Mouse (Mus musculus) CH12.LX (cell line): ENCODE data around the gene Il17rc. TPM values are rescaled to one million over a fixed set of nuclear protein-coding genes. Genes with fewer than 3 reads are reported as not detected.

Experiments used
- DNase-seq: peaks from one replicate; pipeline ENCODE4 v3.0.0-alpha.2; 2013; ENCODE audit errors: extremely low read depth
- H3K27ac ChIP-seq: 2 replicates; pipeline ENCODE4 v1.5.1; 2012; ENCODE audit warnings: low read depth, mild to moderate bottlenecking, control low read depth, moderate library complexity; ENCODE audit not compliant: insufficient read depth
- H3K27me3 ChIP-seq: replicated peaks from 2 replicates; pipeline ENCODE3; 2012; ENCODE audit warnings: inconsistent platforms
- H3K36me3 ChIP-seq, 2 experiments: replicated peaks in 1 of 2; 2 replicates each; pipeline versions ENCODE3 to v1.6.1; 2012; ENCODE audit warnings: inconsistent platforms in 1 of 2, low read length in 1 of 2, mild to moderate bottlenecking in 1 of 2, mixed read lengths in 1 of 2, moderate library complexity in 1 of 2; ENCODE audit not compliant: control insufficient read depth in 1 of 2, insufficient read depth in 1 of 2
- H3K4me1 ChIP-seq, 2 experiments: 2 replicates each; pipeline ENCODE4 v1.6.1; 2012; ENCODE audit warnings: inconsistent platforms in 1 of 2, moderate library complexity in 1 of 2; ENCODE audit not compliant: insufficient read depth in 2 of 2, control insufficient read depth in 1 of 2
- H3K4me2 ChIP-seq: 2 replicates; pipeline ENCODE4 v1.6.1; 2012; ENCODE audit warnings: low read depth, mild to moderate bottlenecking, control low read depth; ENCODE audit not compliant: poor library complexity, insufficient read depth, severe bottlenecking
- H3K4me3 ChIP-seq, 3 experiments: fragments of 150-350 bp in 1 of 3; sonication (generic) in 1 of 3; replicated peaks in 1 of 3; 2 replicates each; pipeline versions ENCODE3 to v1.5.1; 2011 to 2012; ENCODE audit warnings: low read depth in 2 of 3, low read length in 2 of 3, mild to moderate bottlenecking in 2 of 3, moderate library complexity in 2 of 3, control low read depth in 1 of 3, improper control_type of control experiment in 1 of 3, inconsistent platforms in 1 of 3, mixed read lengths in 1 of 3; ENCODE audit not compliant: poor library complexity in 1 of 3
- H3K79me2 ChIP-seq: replicated peaks from 2 replicates; pipeline ENCODE4 v1.6.1; 2012; ENCODE audit warnings: mild to moderate bottlenecking, moderate library complexity; ENCODE audit not compliant: control insufficient read depth, poor library complexity, insufficient read depth, severe bottlenecking; ENCODE audit errors: extremely low read depth
- H3K9ac ChIP-seq: 2 replicates; pipeline ENCODE4 v1.6.1; 2012; ENCODE audit warnings: low read depth, mild to moderate bottlenecking, control low read depth, moderate library complexity; ENCODE audit not compliant: insufficient read depth
- H3K9me3 ChIP-seq: replicated peaks from 2 replicates; pipeline ENCODE3; 2012; ENCODE audit warnings: low read length, inconsistent platforms, mixed read lengths
- CHD1 ChIP-seq: IDR thresholded peaks from 2 replicates; pipeline ENCODE4 v1.6.1; 2012; ENCODE audit warnings: low read depth, low read length, improper control_type of control experiment, inconsistent platforms
- CHD2 ChIP-seq: IDR thresholded peaks from 2 replicates; pipeline ENCODE4 v1.6.1; 2011; ENCODE audit warnings: low read length, improper control_type of control experiment
- E2F4 ChIP-seq: IDR thresholded peaks from 2 replicates; pipeline ENCODE4 v1.6.1; 2011; ENCODE audit warnings: low read depth, low read length, improper control_type of control experiment; ENCODE audit not compliant: insufficient replicate concordance
- ELF1 ChIP-seq: IDR thresholded peaks from 2 replicates; pipeline ENCODE4 v1.6.1; 2014; ENCODE audit warnings: low read depth, mild to moderate bottlenecking, inconsistent platforms, low read length, improper control_type of control experiment
- EP300 ChIP-seq: IDR thresholded peaks from 2 replicates; pipeline ENCODE4 v1.6.1; 2011; ENCODE audit warnings: low read length, improper control_type of control experiment
- ETS1 ChIP-seq: conservative IDR thresholded peaks from 2 replicates; pipeline ENCODE4 v1.6.1; 2012; ENCODE audit warnings: low read depth, mild to moderate bottlenecking, inconsistent platforms, low read length, improper control_type of control experiment, moderate library complexity
- GABPA ChIP-seq: IDR thresholded peaks from 2 replicates; pipeline ENCODE4 v1.6.1; 2012; ENCODE audit warnings: low read depth, low read length, improper control_type of control experiment, inconsistent platforms; ENCODE audit not compliant: insufficient replicate concordance
- HCFC1 ChIP-seq: IDR thresholded peaks from 2 replicates; pipeline ENCODE4 v1.6.1; 2012; ENCODE audit warnings: low read depth, mild to moderate bottlenecking, inconsistent platforms, low read length, improper control_type of control experiment
- IRF4 ChIP-seq: IDR thresholded peaks from 2 replicates; pipeline ENCODE4 v1.6.1; 2014; ENCODE audit warnings: low read depth, mild to moderate bottlenecking, inconsistent platforms, low read length, improper control_type of control experiment
- JUN ChIP-seq: IDR thresholded peaks from 2 replicates; pipeline ENCODE4 v1.6.1; 2011; ENCODE audit warnings: low read depth, mild to moderate bottlenecking, low read length, improper control_type of control experiment, moderate library complexity; ENCODE audit not compliant: insufficient read depth
- JUND ChIP-seq: conservative IDR thresholded peaks from 2 replicates; pipeline ENCODE4 v1.6.1; 2011; ENCODE audit warnings: low read depth, low read length, improper control_type of control experiment
- KAT2A ChIP-seq: IDR thresholded peaks from 2 replicates; pipeline ENCODE4 v1.6.1; 2012; ENCODE audit warnings: low read length, improper control_type of control experiment, inconsistent platforms; ENCODE audit not compliant: insufficient replicate concordance
- MAX ChIP-seq: IDR thresholded peaks from 2 replicates; pipeline ENCODE4 v1.6.1; 2011; ENCODE audit warnings: low read length, improper control_type of control experiment
- MAZ ChIP-seq: IDR thresholded peaks from 2 replicates; pipeline ENCODE4 v1.6.1; 2012; ENCODE audit warnings: low read depth, mild to moderate bottlenecking, inconsistent platforms, low read length, improper control_type of control experiment, moderate library complexity
- MEF2A ChIP-seq: IDR thresholded peaks from 2 replicates; pipeline ENCODE4 v1.6.1; 2014; ENCODE audit warnings: low read depth, mild to moderate bottlenecking, inconsistent platforms, low read length, improper control_type of control experiment, borderline replicate concordance
- MXI1 ChIP-seq: IDR thresholded peaks from 2 replicates; pipeline ENCODE4 v1.6.1; 2011; ENCODE audit warnings: mild to moderate bottlenecking, low read depth, low read length, improper control_type of control experiment
- MYC ChIP-seq: IDR thresholded peaks from 2 replicates; pipeline ENCODE4 v1.6.1; 2011; ENCODE audit warnings: low read depth, mild to moderate bottlenecking, improper control_type of control experiment, low read length
- NELFE ChIP-seq: IDR thresholded peaks from 2 replicates; pipeline ENCODE4 v1.6.1; 2011; ENCODE audit warnings: low read depth, low read length, improper control_type of control experiment
- NRF1 ChIP-seq: IDR thresholded peaks from 2 replicates; pipeline ENCODE4 v1.6.1; 2014; ENCODE audit warnings: low read depth, mild to moderate bottlenecking, inconsistent platforms, low read length, improper control_type of control experiment, moderate library complexity
- POLR2A ChIP-seq: IDR thresholded peaks from 2 replicates; pipeline ENCODE4 v1.6.1; 2011; ENCODE audit warnings: low read depth, mild to moderate bottlenecking, improper control_type of control experiment, low read length
- POLR2AphosphoS2 ChIP-seq: IDR thresholded peaks from 2 replicates; pipeline ENCODE4 v1.6.1; 2011; ENCODE audit warnings: low read depth, low read length, improper control_type of control experiment
- RAD21 ChIP-seq: IDR thresholded peaks from 2 replicates; pipeline ENCODE4 v1.6.1; 2011; ENCODE audit warnings: low read depth, mild to moderate bottlenecking, low read length, improper control_type of control experiment, moderate library complexity
- RCOR1 ChIP-seq: conservative IDR thresholded peaks from 2 replicates; pipeline ENCODE4 v1.6.1; 2012; ENCODE audit warnings: low read depth, mild to moderate bottlenecking, inconsistent platforms, low read length, improper control_type of control experiment
- SIN3A ChIP-seq: IDR thresholded peaks from 2 replicates; pipeline ENCODE4 v1.6.1; 2012; ENCODE audit warnings: low read length, improper control_type of control experiment, inconsistent platforms
- SMC3 ChIP-seq: IDR thresholded peaks from 2 replicates; pipeline ENCODE4 v1.6.1; 2011; ENCODE audit warnings: low read depth, low read length, improper control_type of control experiment
- TBP ChIP-seq: conservative IDR thresholded peaks from 2 replicates; pipeline ENCODE4 v1.6.1; 2011; ENCODE audit warnings: low read depth, low read length, improper control_type of control experiment
- TCF12 ChIP-seq: IDR thresholded peaks from 2 replicates; pipeline ENCODE4 v1.6.1; 2014; ENCODE audit warnings: low read depth, mild to moderate bottlenecking, inconsistent platforms, low read length, improper control_type of control experiment
- USF1 ChIP-seq: IDR thresholded peaks from 2 replicates; pipeline ENCODE4 v1.6.1; 2014; ENCODE audit warnings: low read depth, mild to moderate bottlenecking, inconsistent platforms, low read length, improper control_type of control experiment
- USF2 ChIP-seq: conservative IDR thresholded peaks from 2 replicates; pipeline ENCODE4 v1.6.1; 2011; ENCODE audit warnings: low read depth, low read length, improper control_type of control experiment
- ZC3H11A ChIP-seq: IDR thresholded peaks from 2 replicates; pipeline ENCODE4 v1.6.1; 2012; ENCODE audit warnings: low read depth, mild to moderate bottlenecking, inconsistent platforms, low read length, improper control_type of control experiment
- ZKSCAN1 ChIP-seq: IDR thresholded peaks from 2 replicates; pipeline ENCODE4 v1.6.1; 2012; ENCODE audit warnings: low read depth, inconsistent platforms, low read length, improper control_type of control experiment, borderline replicate concordance
- ZMIZ1 ChIP-seq: IDR thresholded peaks from 2 replicates; pipeline ENCODE4 v1.6.1; 2012; ENCODE audit warnings: low read depth, mild to moderate bottlenecking, inconsistent platforms, low read length, improper control_type of control experiment
- ZNF384 ChIP-seq: IDR thresholded peaks from 2 replicates; pipeline ENCODE4 v1.6.1; 2012; ENCODE audit warnings: low read depth, low read length, improper control_type of control experiment, inconsistent platforms
- dilution Hi-C: fragments of 300-500 bp; cut with MboI; formaldehyde crosslinking; loops from 2 replicates; pipeline ENCODE4 v1.14.3; 2020; ENCODE audit warnings: low sequenced_read_pairs; ENCODE audit not compliant: extremely low pct_unique_long_range_greater_than_20kb, extremely low pct_ligation_motif_present
- in situ Hi-C: fragments of 300-500 bp; cut with MboI; formaldehyde crosslinking; loops from 3 replicates; pipeline ENCODE4 v1.14.3; 2019; ENCODE audit warnings: low sequenced_read_pairs, low pct_ligation_motif_present, low pct_unique_long_range_greater_than_20kb, mixed read lengths
- polyA plus RNA-seq: library from polyadenylated mRNA; unstranded; fragments of >175 nt; gene quantifications from 2 replicates; pipeline ENCODE4 v1.2.1, GENCODE M21; 2012; ENCODE audit warnings: low read depth; ENCODE audit not compliant: insufficient read length
- total RNA-seq, 2 experiments: library from RNA; depleted of rRNA; stranded (reverse); fragments of 300-350 nt in 1 of 2; fragments of >200 nt in 1 of 2; gene quantifications; 2 replicates each; pipeline ENCODE4 v1.2.3; 2012 to 2014

The Il17rc gene
- total and polyA plus RNA-seq, 3 experiments = not detected

DNA sequence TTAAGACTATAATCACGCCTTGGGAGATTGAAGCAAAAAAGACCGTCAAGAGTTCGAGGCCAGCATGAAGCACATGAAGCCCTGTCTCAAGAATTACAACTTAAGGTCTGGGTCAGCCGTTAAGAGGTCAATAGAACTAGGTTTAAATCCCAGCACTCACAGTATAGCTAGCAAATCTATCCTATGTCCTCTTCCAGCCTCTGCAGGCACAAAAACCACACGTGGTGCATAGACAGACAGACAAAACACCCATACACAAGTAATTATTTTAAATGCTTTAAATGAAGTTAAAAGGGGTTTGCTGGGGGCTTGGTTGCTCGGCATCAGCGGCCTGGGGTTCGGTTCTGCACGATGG lies 29.2 kb upstream of the Il17rc start:
- Histone ChIP-seq H3K27ac (no peak overlapping the region), H3K79me2 (peaks cover 13% of the 10 kb centered on the region)
- no peak for TF ChIP-seq JUN
- no peak for TF ChIP-seq MAZ
- TF ChIP-seq SMC3 = no peak
- no peak for TF ChIP-seq TBP
- no peak for TF ChIP-seq SIN3A
- TF ChIP-seq CHD1 = no peak
- 0 out of 2 replicates have a peak, but pooled peaks have one; percentile 3 for TF ChIP-seq USF1
- no peak for TF ChIP-seq RAD21
- TF ChIP-seq E2F4 = no peak
- TF ChIP-seq MEF2A = no peak
- TF ChIP-seq ZNF384 = no peak
- TF ChIP-seq ZMIZ1 = no peak
- no peak for TF ChIP-seq GABPA
- no peak for TF ChIP-seq HCFC1
- no peak for TF ChIP-seq MXI1
- 0 out of 2 replicates have a peak, but pooled peaks have one; percentile 8 for TF ChIP-seq ETS1
- TF ChIP-seq MYC = no peak
- no peak for TF ChIP-seq USF2
- no peak for TF ChIP-seq ELF1
- TF ChIP-seq ZKSCAN1 = no peak
- no peak for TF ChIP-seq JUND
- no peak for TF ChIP-seq POLR2AphosphoS2
- TF ChIP-seq NRF1 = no peak
- TF ChIP-seq KAT2A = no peak
- TF ChIP-seq EP300 = no peak
- TF ChIP-seq IRF4 = no peak; the same call in 1 of the 2 replicates
- no peak for TF ChIP-seq NELFE
- TF ChIP-seq POLR2A = no peak
- TF ChIP-seq ZC3H11A = no peak
- TF ChIP-seq TCF12 = no peak
- TF ChIP-seq RCOR1 = no peak
- TF ChIP-seq MAX = peak; percentile 88
- TF ChIP-seq CHD2 = 0 out of 2 replicates have a peak, but pooled peaks have one; percentile 45
- TF ChIP-seq, all 38 proteins: peak for 4
- peak overlapping the region in 2 of 3 experiments; percentile 95 to 100 for H3K4me3 ChIP-seq
- H3K4me1 ChIP-seq = peaks cover 4 to 36% of the 10 kb centered on the region in 2 experiments
- no peaks in the 10 kb centered on the region for H3K9me3 ChIP-seq
- peaks cover 11 to 22% of the 10 kb centered on the region in 2 experiments for H3K36me3 ChIP-seq
- dilution Hi-C loops (no loop called here), in situ Hi-C loops (no loop called here)
- H3K4me2 ChIP-seq = peak overlapping the region; percentile 25
- H3K27me3 ChIP-seq = no peaks in the 10 kb centered on the region
- 0 out of 2 replicates have a peak overlapping the region, but pooled peaks have one; percentile 8 for H3K9ac ChIP-seq
- DNase-seq = no peak
